Mouse (Mus musculus): ENCODE measurements around the gene Apoa2. TPM values are rescaled to one million over a fixed set of nuclear protein-coding genes. Genes with fewer than 3 reads are reported as not detected.

Apoa2 gene
- polyA plus RNA-seq, 1 experiment, result 20.8 TPM

- 41% methylated on average over 8 of the region's 8 CpGs for WGBS
Observed at GRCm38 (mm10) chr1:171189046-171189445, 35.8 kb upstream of the Apoa2 start.

DNA sequence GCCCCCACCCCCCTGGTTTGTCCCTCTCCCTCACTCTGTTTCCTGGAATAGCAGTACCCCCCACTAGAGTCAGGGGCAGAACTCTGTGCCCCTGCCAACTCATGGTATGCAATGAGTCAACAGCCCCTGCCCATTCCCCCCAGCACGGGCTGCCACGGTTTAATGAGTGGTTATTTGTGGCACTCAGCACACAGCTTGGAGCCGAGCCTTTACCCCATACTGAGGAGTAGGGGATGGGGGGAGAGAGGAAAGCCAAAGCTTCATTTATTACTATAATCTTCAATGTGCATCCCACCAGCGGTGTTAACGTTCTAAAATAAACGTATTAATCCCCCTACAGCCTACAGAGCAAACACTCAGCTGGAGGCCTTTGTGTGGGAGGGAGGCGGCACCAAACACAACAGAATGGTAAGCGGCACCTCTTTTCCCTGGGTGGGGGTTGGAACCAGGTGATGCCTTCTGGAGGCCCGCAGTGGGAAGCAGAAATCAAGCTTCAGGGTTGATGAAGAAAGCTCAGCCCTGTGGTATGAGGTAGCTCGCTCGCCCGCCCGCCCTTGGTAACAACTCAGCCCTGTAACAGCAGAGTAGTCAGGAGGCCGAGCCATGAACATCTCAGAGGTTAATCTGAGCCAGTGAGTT lies 35.3 kb upstream of the Apoa2 start:
- H3K36me3 ChIP-seq (ENCODE audit: control insufficient read depth, insufficient read depth, low read length), result no peaks in the 10 kb centered on the region
- peaks cover 2% of the 10 kb centered on the region; the same call in 1 of the 2 replicates for H3K4me1 ChIP-seq (ENCODE audit: control insufficient read depth, insufficient read depth, low read length)
- no peaks in the 10 kb centered on the region for H3K27me3 ChIP-seq (replicated peaks; ENCODE audit: control insufficient read depth, insufficient read depth, low read length)
- DNase-seq, result no peak
- no peak overlapping the region for H3K4me3 ChIP-seq (ENCODE audit: insufficient read depth, low read depth, low read length)
- TF ChIP-seq CTCF (conservative IDR thresholded peaks at IDR 0.05; ENCODE audit: insufficient read depth, insufficient read length, low read depth, low read length) (no peak), POLR2A (IDR thresholded peaks at IDR 0.05; ENCODE audit: low read depth, low read length) (no peak)
- WGBS, result 68% methylated on average over 14 of the region's 14 CpGs
- no peak overlapping the region for H3K27ac ChIP-seq (ENCODE audit: insufficient read depth, low read depth, low read length)

More at GRCm38 (mm10) chr1:171189046-171189445, 35.8 kb upstream of the Apoa2 start:
- TF ChIP-seq POLR2A (IDR thresholded peaks at IDR 0.05; ENCODE audit: low read depth, low read length), result no peak
- TF ChIP-seq CTCF (conservative IDR thresholded peaks at IDR 0.05; ENCODE audit: insufficient read depth, insufficient read length, low read depth, low read length), result no peak
- Histone ChIP-seq H3K27ac (ENCODE audit: insufficient read depth, low read depth, low read length) (no peak overlapping the region), H3K36me3 (ENCODE audit: control insufficient read depth, insufficient read depth, low read length) (no peaks in the 10 kb centered on the region), H3K27me3 (replicated peaks; ENCODE audit: control insufficient read depth, insufficient read depth, low read length) (no peaks in the 10 kb centered on the region), H3K4me1 (ENCODE audit: control insufficient read depth, insufficient read depth, low read length) (peaks cover 2% of the 10 kb centered on the region), H3K4me3 (ENCODE audit: insufficient read depth, low read depth, low read length) (no peak overlapping the region)
- DNase-seq, result no peak

GRCm38 (mm10) chr1:171190832-171191231 lies 34.0 kb upstream of the Apoa2 start:
- Histone ChIP-seq H3K36me3 (ENCODE audit: control insufficient read depth, insufficient read depth, low read length) (no peaks in the 10 kb centered on the region), H3K4me3 (ENCODE audit: insufficient read depth, low read depth, low read length) (no peak overlapping the region), H3K27ac (ENCODE audit: insufficient read depth, low read depth, low read length) (no peak overlapping the region), H3K27me3 (replicated peaks; ENCODE audit: control insufficient read depth, insufficient read depth, low read length) (0 out of 2 replicates have a peak, but pooled peaks cover under 1% of the 10 kb centered on the region), H3K4me1 (ENCODE audit: control insufficient read depth, insufficient read depth, low read length) (peaks cover 2% of the 10 kb centered on the region; the same call in 1 of the 2 replicates)
- TF ChIP-seq CTCF (conservative IDR thresholded peaks at IDR 0.05; ENCODE audit: insufficient read depth, insufficient read length, low read depth, low read length) (no peak), POLR2A (IDR thresholded peaks at IDR 0.05; ENCODE audit: low read depth, low read length) (no peak)
- no peak for DNase-seq
- 97% methylated on average over 9 of the region's 9 CpGs for WGBS

DNA sequence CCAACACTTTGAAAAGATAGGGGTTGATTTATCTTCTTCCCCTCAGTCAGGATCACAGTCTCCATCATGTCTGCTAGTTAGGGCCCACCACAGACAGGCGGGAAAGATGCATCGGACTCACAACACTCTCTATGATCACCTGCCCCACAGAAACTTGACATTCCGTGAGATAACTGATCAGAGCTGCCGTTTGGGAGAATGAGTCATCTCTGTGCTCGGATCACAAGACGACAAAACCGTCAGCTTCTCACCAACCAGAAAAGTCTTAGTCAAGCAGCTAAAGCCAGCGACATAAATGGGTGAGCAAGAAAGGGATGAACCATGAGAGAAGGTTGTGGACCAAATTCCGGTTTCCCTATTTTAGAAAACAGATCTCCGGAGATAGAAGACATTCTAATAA lies 32.6 kb upstream of the Apoa2 start:
- H3K27me3 ChIP-seq (replicated peaks; ENCODE audit: control insufficient read depth, insufficient read depth, low read length), result 0 out of 2 replicates have a peak, but pooled peaks cover 3% of the 10 kb centered on the region
- WGBS, result 55% methylated on average over 10 of the region's 10 CpGs
- H3K27ac ChIP-seq (ENCODE audit: insufficient read depth, low read depth, low read length), result no peak overlapping the region
- TF ChIP-seq POLR2A (IDR thresholded peaks at IDR 0.05; ENCODE audit: low read depth, low read length) (no peak), CTCF (conservative IDR thresholded peaks at IDR 0.05; ENCODE audit: insufficient read depth, insufficient read length, low read depth, low read length) (no peak)
- peaks cover 2% of the 10 kb centered on the region; the same call in 1 of the 2 replicates for H3K4me1 ChIP-seq (ENCODE audit: control insufficient read depth, insufficient read depth, low read length)
- H3K36me3 ChIP-seq (ENCODE audit: control insufficient read depth, insufficient read depth, low read length), result no peaks in the 10 kb centered on the region
- DNase-seq, result no peak
- H3K4me3 ChIP-seq (ENCODE audit: insufficient read depth, low read depth, low read length), result no peak overlapping the region

GRCm38 (mm10) chr1:171193093-171193840 lies 31.6 kb upstream of the Apoa2 start:
- WGBS, result 12% methylated on average over 18 of the region's 18 CpGs
- no peak for DNase-seq
- Histone ChIP-seq H3K36me3 (ENCODE audit: control insufficient read depth, insufficient read depth, low read length) (no peaks in the 10 kb centered on the region), H3K27me3 (replicated peaks; ENCODE audit: control insufficient read depth, insufficient read depth, low read length) (0 out of 2 replicates have a peak, but pooled peaks cover 3% of the 10 kb centered on the region), H3K27ac (ENCODE audit: insufficient read depth, low read depth, low read length) (no peak overlapping the region), H3K4me1 (ENCODE audit: control insufficient read depth, insufficient read depth, low read length) (peaks cover 2% of the 10 kb centered on the region; the same call in 1 of the 2 replicates), H3K4me3 (ENCODE audit: insufficient read depth, low read depth, low read length) (peak overlapping the region; percentile 13; the same call in 1 of the 2 replicates)
- TF ChIP-seq POLR2A (IDR thresholded peaks at IDR 0.05; ENCODE audit: low read depth, low read length) (no peak), CTCF (conservative IDR thresholded peaks at IDR 0.05; ENCODE audit: insufficient read depth, insufficient read length, low read depth, low read length) (no peak)

GRCm38 (mm10) chr1:171193911-171194830 lies 30.7 kb upstream of the Apoa2 start:
- H3K4me3 ChIP-seq (ENCODE audit: insufficient read depth, low read depth, low read length), result no peak overlapping the region
- no peak overlapping the region for H3K27ac ChIP-seq (ENCODE audit: insufficient read depth, low read depth, low read length)

More at GRCm38 (mm10) chr1:171193911-171194830, 30.7 kb upstream of the Apoa2 start:
- DNase-seq, result no peak
- 56% methylated on average over 11 of the region's 11 CpGs for WGBS
- Histone ChIP-seq H3K36me3 (ENCODE audit: control insufficient read depth, insufficient read depth, low read length) (no peaks in the 10 kb centered on the region), H3K4me1 (ENCODE audit: control insufficient read depth, insufficient read depth, low read length) (peaks cover 2% of the 10 kb centered on the region; the same call in 1 of the 2 replicates), H3K27me3 (replicated peaks; ENCODE audit: control insufficient read depth, insufficient read depth, low read length) (0 out of 2 replicates have a peak, but pooled peaks cover 3% of the 10 kb centered on the region)
- TF ChIP-seq POLR2A (IDR thresholded peaks at IDR 0.05; ENCODE audit: low read depth, low read length), result no peak
- TF ChIP-seq CTCF (conservative IDR thresholded peaks at IDR 0.05; ENCODE audit: insufficient read depth, insufficient read length, low read depth, low read length), result no peak
